Comparison of ENCODE assay signal across 14 mouse cellular contexts in genomic region chr10:111503716-111504115, GRCm38 (mm10). TPM values are rescaled to one million over a fixed set of nuclear protein-coding genes. Genes with fewer than 3 reads are reported as not detected.
DNase-seq lines count a peak whose midpoint lies in the region; ATAC-seq and TF ChIP-seq lines count a peak whose summit lies in the region.
"Had no signal": no experiment of that assay in that cellular context is flagged by ENCODE, and none has a peak within 500 bp of the region (broad histone marks: within the 10 kb centered on the region; RNA-seq: fewer than 3 reads in every experiment).

No protein-coding gene starts in this region.

- no peaks in the 10 kb centered on the region for H3K9me3 ChIP-seq in embryonic facial prominence, embryonic 14.5 days (ENCODE audit: control insufficient read depth, low read length)
- no peaks in the 10 kb centered on the region for H3K9me3 ChIP-seq in embryonic facial prominence, embryonic 10.5 days
- no peaks in the 10 kb centered on the region for H3K9me3 ChIP-seq in heart, postnatal 0 days (replicated peaks; ENCODE audit: control insufficient read depth, low read length)
- no peaks in the 10 kb centered on the region for H3K9me3 ChIP-seq in stomach, embryonic 16.5 days (replicated peaks; ENCODE audit: control insufficient read depth, low read length)
- no peaks in the 10 kb centered on the region for H3K9me3 ChIP-seq in stomach, postnatal 0 days (ENCODE audit: control insufficient read depth, low read length)
- H3K9me3 ChIP-seq: limb, embryonic 12.5 days; liver, embryonic 15.5 days had no signal

- TF ChIP-seq EP300 in heart, postnatal 0 days (IDR thresholded peaks at IDR 0.05; ENCODE audit: low read depth) = no peak
- no peak for TF ChIP-seq EP300 in stomach, postnatal 0 days (optimal IDR thresholded peaks at IDR 0.05)

- H3K27me3 ChIP-seq in embryonic facial prominence, embryonic 14.5 days (replicated peaks; ENCODE audit: control insufficient read depth, insufficient read depth, low read length) = no peaks in the 10 kb centered on the region
- no peaks in the 10 kb centered on the region for H3K27me3 ChIP-seq in embryonic facial prominence, embryonic 10.5 days (replicated peaks; ENCODE audit: low read depth, poor library complexity, severe bottlenecking)
- no peaks in the 10 kb centered on the region for H3K27me3 ChIP-seq in heart, postnatal 0 days (ENCODE audit: control insufficient read depth, insufficient read depth, low read length)
- no peaks in the 10 kb centered on the region for H3K27me3 ChIP-seq in stomach, embryonic 16.5 days (ENCODE audit: control insufficient read depth, insufficient read depth, low read length)
- H3K27me3 ChIP-seq in stomach, postnatal 0 days (ENCODE audit: control insufficient read depth, insufficient read depth, low read length) = no peaks in the 10 kb centered on the region
- H3K27me3 ChIP-seq: limb, embryonic 12.5 days had no signal

- no peak overlapping the region for H3K9ac ChIP-seq in embryonic facial prominence, embryonic 14.5 days (ENCODE audit: low read depth, low read length)
- no peak overlapping the region for H3K9ac ChIP-seq in heart, postnatal 0 days (replicated peaks; ENCODE audit: low read depth, low read length)
- H3K9ac ChIP-seq in stomach, embryonic 16.5 days (ENCODE audit: low read length) = peak overlapping the region; percentile 39; the same call in 1 of the 2 replicates
- no peak overlapping the region for H3K9ac ChIP-seq in stomach, postnatal 0 days (ENCODE audit: low read length)
- H3K9ac ChIP-seq: forebrain, postnatal 0 days; limb, embryonic 12.5 days; liver, embryonic 15.5 days had no signal

- H3K4me3 ChIP-seq in embryonic facial prominence, embryonic 14.5 days (ENCODE audit: low read depth, low read length) = no peak overlapping the region
- H3K4me3 ChIP-seq in embryonic facial prominence, embryonic 10.5 days = no peak overlapping the region
- H3K4me3 ChIP-seq in heart, postnatal 0 days (ENCODE audit: low read depth, low read length) = no peak overlapping the region
- no peak overlapping the region for H3K4me3 ChIP-seq in stomach, embryonic 16.5 days (replicated peaks; ENCODE audit: low read length)
- no peak overlapping the region for H3K4me3 ChIP-seq in stomach, postnatal 0 days (ENCODE audit: low read depth, low read length)
- H3K4me3 ChIP-seq: erythroblast, embryonic 14.5 days; gastrocnemius, adult 2 months; layer of hippocampus, adult 2 months; left cerebral cortex, adult 2 months; limb, embryonic 12.5 days; liver, embryonic 15.5 days had no signal

- no peaks in the 10 kb centered on the region for H3K36me3 ChIP-seq in embryonic facial prominence, embryonic 14.5 days (ENCODE audit: control insufficient read depth, insufficient read depth, low read length)
- peaks cover 3% of the 10 kb centered on the region for H3K36me3 ChIP-seq in embryonic facial prominence, embryonic 10.5 days (replicated peaks)
- no peaks in the 10 kb centered on the region for H3K36me3 ChIP-seq in heart, postnatal 0 days (replicated peaks; ENCODE audit: control insufficient read depth, insufficient read depth, low read length)
- no peaks in the 10 kb centered on the region for H3K36me3 ChIP-seq in stomach, embryonic 16.5 days (ENCODE audit: control insufficient read depth, insufficient read depth, low read length)
- no peaks in the 10 kb centered on the region for H3K36me3 ChIP-seq in stomach, postnatal 0 days (ENCODE audit: control insufficient read depth, insufficient read depth, low read length)

- peaks cover 13% of the 10 kb centered on the region; the same call in 1 of the 2 replicates for H3K4me1 ChIP-seq in embryonic facial prominence, embryonic 14.5 days (ENCODE audit: control insufficient read depth, insufficient read depth, low read length)
- H3K4me1 ChIP-seq in embryonic facial prominence, embryonic 10.5 days = peaks cover 33% of the 10 kb centered on the region
- peaks cover 10% of the 10 kb centered on the region; the same call in 1 of the 2 replicates for H3K4me1 ChIP-seq in heart, postnatal 0 days (ENCODE audit: control insufficient read depth, insufficient read depth)
- peaks cover 16% of the 10 kb centered on the region; the same call in 1 of the 2 replicates for H3K4me1 ChIP-seq in stomach, embryonic 16.5 days (ENCODE audit: control insufficient read depth, insufficient read depth, low read length)
- H3K4me1 ChIP-seq in stomach, postnatal 0 days (replicated peaks; ENCODE audit: control insufficient read depth, insufficient read depth) = no peaks in the 10 kb centered on the region

- no peak overlapping the region for H3K27ac ChIP-seq in embryonic facial prominence, embryonic 14.5 days (replicated peaks; ENCODE audit: low read depth, low read length)
- no peak overlapping the region for H3K27ac ChIP-seq in embryonic facial prominence, embryonic 10.5 days (replicated peaks)
- no peak overlapping the region for H3K27ac ChIP-seq in heart, postnatal 0 days (ENCODE audit: low read depth)
- H3K27ac ChIP-seq in stomach, embryonic 16.5 days (ENCODE audit: low read length) = peak overlapping the region; percentile 49
- H3K27ac ChIP-seq in stomach, postnatal 0 days (replicated peaks) = no peak overlapping the region
- H3K27ac ChIP-seq: gastrocnemius, adult 2 months; layer of hippocampus, adult 2 months; left cerebral cortex, adult 2 months; limb, embryonic 12.5 days; liver, embryonic 15.5 days had no signal

- no peak for ATAC-seq in embryonic facial prominence, embryonic 14.5 days (ENCODE audit: low read depth)
- ATAC-seq in heart, postnatal 0 days (ENCODE audit: insufficient read depth, low read depth) = no peak
- no peak for ATAC-seq in stomach, embryonic 16.5 days (ENCODE audit: insufficient read depth, low FRiP score)
- no peak for ATAC-seq in stomach, postnatal 0 days (ENCODE audit: low FRiP score, low TSS enrichment)
- ATAC-seq: forebrain, postnatal 0 days had no signal

- DNase-seq in embryonic facial prominence, embryonic 14.5 days (ENCODE audit: low spot score) = no peak
- no peak for DNase-seq in embryonic facial prominence, embryonic 10.5 days (ENCODE audit: low spot score)
- no peak for DNase-seq in heart, postnatal 0 days (ENCODE audit: low spot score)
- DNase-seq in heart, adult 8-10 months (ENCODE audit: low spot score) = no peak
- DNase-seq in stomach, postnatal 0 days (ENCODE audit: low spot score) = no peak
- no peak for DNase-seq in layer of hippocampus, postnatal 36 days

- peak overlapping the region; percentile 18; the same call in 1 of the 2 replicates for H3K4me2 ChIP-seq in embryonic facial prominence, embryonic 14.5 days (ENCODE audit: low read depth, low read length)
- H3K4me2 ChIP-seq in heart, postnatal 0 days (ENCODE audit: low read depth, low read length) = 0 out of 2 replicates have a peak overlapping the region, but pooled peaks have one; percentile 3
- H3K4me2 ChIP-seq in stomach, embryonic 16.5 days (ENCODE audit: low read depth, low read length) = peak overlapping the region; percentile 35; the same call in 1 of the 2 replicates
- no peak overlapping the region for H3K4me2 ChIP-seq in stomach, postnatal 0 days (replicated peaks; ENCODE audit: low read depth)
- H3K4me2 ChIP-seq: limb, embryonic 12.5 days; liver, embryonic 15.5 days had no signal

- 32% methylated on average over 9 of the region's 10 CpGs for WGBS in embryonic facial prominence, embryonic 14.5 days
- WGBS in embryonic facial prominence, embryonic 10.5 days = 40% methylated on average over 10 of the region's 10 CpGs
- WGBS in heart, postnatal 0 days = 15% methylated on average over 10 of the region's 10 CpGs
- 26% methylated on average over 10 of the region's 10 CpGs for WGBS in stomach, embryonic 16.5 days
- WGBS in stomach, postnatal 0 days = 30% methylated on average over 10 of the region's 10 CpGs

- TF ChIP-seq CTCF in heart, postnatal 0 days (IDR thresholded peaks at IDR 0.05; ENCODE audit: low read depth) = no peak
- no peak for TF ChIP-seq CTCF in stomach, postnatal 0 days (IDR thresholded peaks at IDR 0.05; ENCODE audit: low read depth)

RNA-seq across cellular contexts. Expression of gene Phlda1, which starts 2.4 kb away (rescaled TPM):
- polyA plus RNA-seq in embryonic facial prominence, embryonic 14.5 days (2014; fragmentation: Nextera tagmentation; extraction: Ambion mirVana) = 36.2 and 43.6 TPM in 2 replicates
- polyA plus RNA-seq in embryonic facial prominence, embryonic 10.5 days (2016; fragmentation: Nextera tagmentation; extraction: Ambion mirVana) = 34.0 and 38.4 TPM in 2 replicates
- total RNA-seq in heart, postnatal 0 days (2014; rRNA removed; ENCODE audit: low replicate concordance) = 3.0 and 15.5 TPM in 2 replicates
- polyA plus RNA-seq in heart, postnatal 0 days (2015; fragmentation: Nextera tagmentation; extraction: Ambion mirVana) = 26.3 and 27.2 TPM in 2 replicates
- total RNA-seq in heart, adult 8-10 months (2022) = 10 to 100 TPM; 10.5 to 18.1 (median 12.4) TPM
- polyA plus RNA-seq in stomach, embryonic 16.5 days (2015; fragmentation: Nextera tagmentation; extraction: Ambion mirVana) = 44.4 and 50.7 TPM in 2 replicates
- 29.6 and 32.3 TPM in 2 replicates for polyA plus RNA-seq in stomach, postnatal 0 days (2015; fragmentation: Nextera tagmentation; extraction: Ambion mirVana)
- total RNA-seq in layer of hippocampus, postnatal 36 days (2021) = 10 to 100 TPM; 18.1 to 19.1 TPM

RNA-seq across cellular contexts. Expression of gene Nap1l1, which starts 30.7 kb away (rescaled TPM):
- polyA plus RNA-seq in embryonic facial prominence, embryonic 14.5 days (2014; fragmentation: Nextera tagmentation; extraction: Ambion mirVana) = 234 and 242 TPM in 2 replicates
- polyA plus RNA-seq in embryonic facial prominence, embryonic 10.5 days (2016; fragmentation: Nextera tagmentation; extraction: Ambion mirVana) = 367 and 371 TPM in 2 replicates
- 15.5 and 22.8 TPM in 2 replicates for total RNA-seq in heart, postnatal 0 days (2014; rRNA removed; ENCODE audit: low replicate concordance)
- polyA plus RNA-seq in heart, postnatal 0 days (2015; fragmentation: Nextera tagmentation; extraction: Ambion mirVana) = 64.2 and 64.5 TPM in 2 replicates
- 10 to 100 TPM; 59.4 to 73.3 (median 66.5) TPM for total RNA-seq in heart, adult 8-10 months (2022)
- 154 and 180 TPM in 2 replicates for polyA plus RNA-seq in stomach, embryonic 16.5 days (2015; fragmentation: Nextera tagmentation; extraction: Ambion mirVana)
- 85.1 and 90.6 TPM in 2 replicates for polyA plus RNA-seq in stomach, postnatal 0 days (2015; fragmentation: Nextera tagmentation; extraction: Ambion mirVana)
- 100 to 1,000 TPM; 156 to 179 TPM for total RNA-seq in layer of hippocampus, postnatal 36 days (2021)
